Mouse (Mus musculus) heart, embryonic 12.5 days (tissue): ENCODE measurements around the gene Fgf13. TPM values are rescaled to one million over a fixed set of nuclear protein-coding genes. Genes with fewer than 3 reads are reported as not detected.
A peak's percentile ranks its signal among the peaks of the same experiment; 100 is the strongest.

Experiments
- ATAC-seq: fragments of 200-750 bp; cut with Nextera tagmentation; 2 replicates; pipeline ENCODE4 v1.8.0; 2017; ENCODE audit warnings: moderate TSS enrichment, moderate library complexity; ENCODE audit not compliant: insufficient number of reproducible peaks, low FRiP score
- H3K27ac ChIP-seq: fragments of 300-500 bp; sonication (generic); 2 replicates; pipeline ENCODE4 v1.5.1; 2016; ENCODE audit warnings: mild to moderate bottlenecking, moderate library complexity; ENCODE audit not compliant: poor library complexity, severe bottlenecking
- H3K27me3 ChIP-seq: fragments of 300-500 bp; sonication (generic); replicated peaks from 2 replicates; pipeline ENCODE4 v1.6.1; 2016; ENCODE audit warnings: mild to moderate bottlenecking, moderate library complexity
- H3K36me3 ChIP-seq: fragments of 300-500 bp; sonication (generic); 2 replicates; pipeline ENCODE4 v1.6.1; 2016; ENCODE audit warnings: mild to moderate bottlenecking, moderate library complexity
- H3K4me1 ChIP-seq: fragments of 300-500 bp; sonication (generic); replicated peaks from 2 replicates; pipeline ENCODE4 v1.6.1; 2016; ENCODE audit warnings: mild to moderate bottlenecking
- H3K4me2 ChIP-seq: fragments of 300-500 bp; sonication (generic); 2 replicates; pipeline ENCODE4 v1.6.1; 2016; ENCODE audit warnings: mild to moderate bottlenecking, moderate library complexity
- H3K4me3 ChIP-seq: fragments of 300-500 bp; sonication (generic); 2 replicates; pipeline ENCODE4 v1.5.1; 2016; ENCODE audit warnings: mild to moderate bottlenecking
- H3K9ac ChIP-seq: fragments of 300-500 bp; sonication (generic); 2 replicates; pipeline ENCODE4 v1.6.1; 2016; ENCODE audit warnings: mild to moderate bottlenecking, moderate library complexity
- H3K9me3 ChIP-seq: fragments of 300-500 bp; sonication (generic); replicated peaks from 2 replicates; pipeline ENCODE4 v1.6.1; 2016; ENCODE audit warnings: mild to moderate bottlenecking, moderate library complexity
- WGBS: fragments of 180-500 bp; shearing (Covaris S2); methylation state at CpG from one replicate; pipeline ENCODE4 v1.1.7; 2016; 5-methylcytosine and 5-hydroxymethylcytosine counted together
- microRNA counts: library from miRNA; unstranded; fragments of <30 nt; microRNA quantifications from one replicate; lab custom pipeline; 2017
- microRNA-seq: library from miRNA; unstranded; fragments of <30 nt; microRNA quantifications from one replicate; pipeline ENCODE4, GENCODE M21; 2017
- polyA plus RNA-seq: library from polyadenylated mRNA; unstranded; fragments of >200 nt; fragmentation: Nextera tagmentation; extraction: Ambion mirVana; gene quantifications from 2 replicates; pipeline ENCODE4 v1.2.1, GENCODE M21; 2016

Gene Fgf13
- polyA plus RNA-seq, 1 experiment from 2014 or later, result 66.3 TPM

DNA sequence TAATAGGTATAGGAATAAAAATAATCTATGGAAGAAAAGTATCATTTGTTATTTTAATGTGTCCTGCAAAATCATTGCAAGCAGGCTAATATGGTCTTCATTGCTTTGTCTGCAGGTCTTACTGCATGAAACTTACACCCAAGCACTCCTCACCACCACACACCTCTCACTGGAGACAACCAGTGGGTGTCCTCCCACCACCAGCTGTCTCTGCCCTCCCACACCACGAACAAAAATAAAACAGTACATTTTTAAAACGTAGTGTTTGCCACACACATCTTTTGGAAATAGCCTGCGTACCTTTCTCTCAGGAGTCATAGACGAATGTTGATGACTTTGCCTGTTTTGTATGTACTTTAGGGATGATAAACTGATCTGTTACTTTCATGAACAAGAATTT is 441.2 kb downstream of the Fgf13 start:
- Histone ChIP-seq H3K4me2 (no peak overlapping the region), H3K4me3 (no peak overlapping the region), H3K36me3 (no peaks in the 10 kb centered on the region), H3K27ac (no peak overlapping the region), H3K9ac (no peak overlapping the region), H3K27me3 (no peaks in the 10 kb centered on the region), H3K4me1 (no peaks in the 10 kb centered on the region), H3K9me3 (no peaks in the 10 kb centered on the region)
- WGBS, result 58% methylated on average over 4 of the region's 4 CpGs
- no peak for ATAC-seq

DNA sequence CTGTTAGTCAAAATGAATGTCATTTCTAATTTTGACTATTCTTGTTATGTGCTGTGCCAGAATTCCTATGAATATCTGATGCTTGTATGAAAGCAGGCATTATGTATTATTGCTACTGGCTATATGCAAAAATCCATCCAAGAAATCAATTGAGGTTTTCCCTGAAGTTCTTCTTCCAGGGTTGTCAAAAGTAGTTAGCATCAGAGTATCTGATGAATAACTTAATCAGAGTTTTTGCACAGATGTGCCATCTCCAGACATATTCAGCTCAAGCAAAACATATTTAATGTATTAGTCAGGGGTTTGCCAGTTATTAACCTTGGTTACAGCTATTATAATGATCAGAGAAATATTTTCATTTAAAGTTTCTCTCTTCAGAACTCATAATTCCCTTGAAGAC is 454.7 kb downstream of the Fgf13 start:
- no peak overlapping the region for H3K4me3 ChIP-seq
- H3K27me3 ChIP-seq, result no peaks in the 10 kb centered on the region
- no peaks in the 10 kb centered on the region for H3K36me3 ChIP-seq
- no peaks in the 10 kb centered on the region for H3K9me3 ChIP-seq
- no peak for ATAC-seq
- H3K4me1 ChIP-seq, result no peaks in the 10 kb centered on the region
- H3K4me2 ChIP-seq, result no peak overlapping the region
- H3K27ac ChIP-seq, result no peak overlapping the region
- H3K9ac ChIP-seq, result no peak overlapping the region

DNA sequence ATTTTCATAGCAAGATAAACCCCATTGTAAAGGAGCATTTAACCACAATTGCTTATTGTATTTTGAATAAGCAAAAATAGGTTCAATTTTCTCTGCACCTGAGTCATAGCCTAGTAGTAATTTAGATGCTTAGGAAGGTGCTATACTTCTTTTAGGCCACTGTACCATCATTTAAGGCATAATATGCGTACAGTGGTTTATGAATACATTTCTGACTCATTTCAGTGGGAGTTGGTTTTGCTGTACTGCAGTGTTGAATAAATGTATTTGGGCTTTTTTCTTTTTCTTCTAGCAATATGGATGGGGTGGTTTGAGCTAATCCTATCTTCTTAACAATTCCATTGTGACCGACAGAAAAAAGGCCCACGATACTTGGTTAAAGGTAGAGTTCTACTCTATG is 481.9 kb downstream of the Fgf13 start:
- 91% methylated on average over 3 of the region's 3 CpGs for WGBS
- no peaks in the 10 kb centered on the region for H3K36me3 ChIP-seq
- H3K4me1 ChIP-seq, result no peaks in the 10 kb centered on the region
- H3K27ac ChIP-seq, result no peak overlapping the region
- no peak for ATAC-seq
- H3K4me2 ChIP-seq, result no peak overlapping the region
- H3K9me3 ChIP-seq, result no peaks in the 10 kb centered on the region
- no peaks in the 10 kb centered on the region for H3K27me3 ChIP-seq
- H3K9ac ChIP-seq, result no peak overlapping the region
- no peak overlapping the region for H3K4me3 ChIP-seq

- H3K4me2 ChIP-seq, result no peak overlapping the region
- H3K27me3 ChIP-seq, result no peaks in the 10 kb centered on the region
- H3K36me3 ChIP-seq, result no peaks in the 10 kb centered on the region
- ATAC-seq, result no peak
- no peaks in the 10 kb centered on the region for H3K4me1 ChIP-seq
- H3K9me3 ChIP-seq, result no peaks in the 10 kb centered on the region
- H3K27ac ChIP-seq, result no peak overlapping the region
- no peak overlapping the region for H3K9ac ChIP-seq
- no peak overlapping the region for H3K4me3 ChIP-seq
Measured at GRCm38 (mm10) chrX:59080427-59080826, 487.4 kb downstream of the Fgf13 start.

GRCm38 (mm10) chrX:59072083-59072482 is 495.8 kb downstream of the Fgf13 start:
- no peaks in the 10 kb centered on the region for H3K9me3 ChIP-seq
- WGBS, result 76% methylated on average over 3 of the region's 3 CpGs
- no peak overlapping the region for H3K27ac ChIP-seq
- no peaks in the 10 kb centered on the region for H3K27me3 ChIP-seq
- H3K4me2 ChIP-seq, result no peak overlapping the region
- no peaks in the 10 kb centered on the region for H3K4me1 ChIP-seq
- H3K36me3 ChIP-seq, result no peaks in the 10 kb centered on the region
- ATAC-seq, result no peak
- H3K4me3 ChIP-seq, result no peak overlapping the region
- no peak overlapping the region for H3K9ac ChIP-seq

DNA sequence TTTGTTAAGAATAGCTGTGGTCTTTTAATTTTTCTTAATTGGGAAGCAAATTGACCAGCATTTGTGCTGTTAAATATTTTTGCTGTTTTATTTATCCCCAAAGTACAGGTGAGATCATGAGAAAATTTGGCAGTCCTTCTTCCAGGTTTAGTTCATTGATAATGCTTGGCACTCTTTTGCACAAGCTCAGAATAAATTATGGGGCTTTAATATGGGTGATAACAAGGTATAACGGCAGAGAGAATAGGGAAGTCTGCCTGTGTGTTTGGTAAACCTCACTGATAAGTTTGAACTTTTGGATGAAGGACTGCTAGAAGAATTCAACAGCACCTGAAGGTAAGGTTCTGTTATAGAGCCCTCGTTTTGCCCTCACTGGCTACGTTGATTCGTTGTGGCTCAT is 504.7 kb downstream of the Fgf13 start:
- Histone ChIP-seq H3K36me3 (no peaks in the 10 kb centered on the region), H3K27me3 (no peaks in the 10 kb centered on the region), H3K9ac (no peak overlapping the region), H3K27ac (no peak overlapping the region), H3K4me3 (no peak overlapping the region), H3K9me3 (no peaks in the 10 kb centered on the region), H3K4me1 (no peaks in the 10 kb centered on the region), H3K4me2 (no peak overlapping the region)
- ATAC-seq, result no peak
- WGBS, result 73% methylated on average over 4 of the region's 4 CpGs

GRCm38 (mm10) chrX:59034969-59035368 is 532.9 kb downstream of the Fgf13 start:
- H3K36me3 ChIP-seq, result no peaks in the 10 kb centered on the region
- no peaks in the 10 kb centered on the region for H3K4me1 ChIP-seq
- no peak overlapping the region for H3K27ac ChIP-seq
- no peak overlapping the region for H3K9ac ChIP-seq
- H3K4me2 ChIP-seq, result no peak overlapping the region
- 73% methylated on average over 1 of the region's 1 CpGs for WGBS
- no peak overlapping the region for H3K4me3 ChIP-seq
- H3K27me3 ChIP-seq, result no peaks in the 10 kb centered on the region
- no peaks in the 10 kb centered on the region for H3K9me3 ChIP-seq
- no peak for ATAC-seq

MicroRNAs encoded within 50 kb of the gene (microRNA counts, 519-probe panel; counts per million panel counts)
- 3,592 counts per million, percentile 23 among the panel's probes with 10 or more counts for microRNA mmu-miR-504 (lab: Ali Mortazavi, UCI)

Small RNA genes lying within 50 kb of the gene (microRNA-seq; reads per million reads assigned to microRNA genes)
- gene Mir504, result 27.6 reads per million, percentile 36 among the genes with 10 or more reads in this experiment
